Mouse (Mus musculus) 3134 (cell line): ENCODE measurements at regions not wholly inside any gene's neighbourhood (a gene's known extent, or its start where the extent isn't known, plus 50 kb on each side); places are given as distances from the start of the nearest gene placed in this dataset.
"Not testable (repeated sequence)": the region's sequence is repeated elsewhere in the genome, so short reads cannot be mapped to it uniquely, and the experiment has no call there.

ENCODE experiments used
- DNase-seq: peaks from one replicate; pipeline ENCODE4 v3.0.0-alpha.2; 2011; ENCODE audit warnings: low spot score; ENCODE audit not compliant: insufficient read length; ENCODE audit errors: extremely low read depth

- not testable (repeated sequence) for DNase-seq
Measured at GRCm38 (mm10) chr11:41090391-41090900, 335.3 kb upstream of the Ccng1 start.

- no peak for DNase-seq
Measured at GRCm38 (mm10) chr11:41063570-41063969, 308.5 kb upstream of the Ccng1 start.

GRCm38 (mm10) chr11:41057796-41058195 lies 302.7 kb upstream of the Ccng1 start:
- peak; percentile 38 for DNase-seq

- DNase-seq = no peak
Measured at GRCm38 (mm10) chr11:41030018-41030417, 274.9 kb upstream of the Ccng1 start.

GRCm38 (mm10) chr11:41010096-41010495 lies 255.0 kb upstream of the Ccng1 start:
- no peak for DNase-seq

- peak; percentile 26 for DNase-seq
Measured at GRCm38 (mm10) chr11:40972806-40973205, 217.7 kb upstream of the Ccng1 start.

- DNase-seq = peak; percentile 52
Measured at GRCm38 (mm10) chr11:40927168-40927567, 172.1 kb upstream of the Ccng1 start.

- DNase-seq = peak; percentile 25
Measured at GRCm38 (mm10) chr11:40891485-40891884, 136.4 kb upstream of the Ccng1 start.

- DNase-seq = no peak
Measured at GRCm38 (mm10) chr11:40884509-40884908, 129.4 kb upstream of the Ccng1 start.

GRCm38 (mm10) chr11:40879589-40879988 lies 124.5 kb upstream of the Ccng1 start:
- no peak for DNase-seq

GRCm38 (mm10) chr11:40873002-40873401 lies 117.9 kb upstream of the Ccng1 start:
- DNase-seq = no peak

GRCm38 (mm10) chr11:40865694-40866093 lies 110.6 kb upstream of the Ccng1 start:
- peak; percentile 6 for DNase-seq

GRCm38 (mm10) chr11:40851361-40851760 lies 96.2 kb upstream of the Ccng1 start:
- no peak for DNase-seq

GRCm38 (mm10) chr11:40850652-40851092 lies 95.6 kb upstream of the Ccng1 start:
- DNase-seq = no peak

- no peak for DNase-seq
Measured at GRCm38 (mm10) chr11:40846586-40846985, 91.5 kb upstream of the Ccng1 start.

- DNase-seq = no peak
Measured at GRCm38 (mm10) chr11:40835393-40835792, 80.3 kb upstream of the Ccng1 start.
